Mouse (Mus musculus) embryonic fibroblast, embryonic 13.5 days (primary cell): Measurements from ENCODE around the gene Agbl4. TPM values are rescaled to one million over a fixed set of nuclear protein-coding genes. Genes with fewer than 3 reads are reported as not detected.

Source experiments
- H3K27ac ChIP-seq: 2 replicates; pipeline ENCODE4 v1.5.1; 2012; ENCODE audit warnings: low read length, control low read depth, inconsistent platforms; ENCODE audit not compliant: insufficient read depth
- H3K4me1 ChIP-seq: 2 replicates; pipeline ENCODE4 v1.6.1; 2011; ENCODE audit warnings: low read length; ENCODE audit not compliant: control insufficient read depth, insufficient read depth
- H3K4me3 ChIP-seq: 2 replicates; pipeline ENCODE4 v1.5.1; 2011; ENCODE audit warnings: mild to moderate bottlenecking, control low read depth, low read length; ENCODE audit not compliant: insufficient read depth
- CTCF ChIP-seq: IDR thresholded peaks from 2 replicates; pipeline ENCODE4 v1.5.1; 2011; ENCODE audit warnings: mild to moderate bottlenecking, control low read depth, low read length, moderate library complexity, borderline replicate concordance; ENCODE audit not compliant: insufficient read depth
- POLR2A ChIP-seq: IDR thresholded peaks from 2 replicates; pipeline ENCODE4 v1.6.1; 2011; ENCODE audit warnings: low read depth, mild to moderate bottlenecking, control low read depth, low read length, moderate library complexity
- polyA plus RNA-seq: library from polyadenylated mRNA; stranded (reverse); fragments of >200 nt; gene quantifications from 2 replicates; pipeline ENCODE4 v1.2.4, GENCODE M21; 2011; ENCODE audit warnings: low read depth; ENCODE audit not compliant: missing spikeins, insufficient read length

The Agbl4 gene
- polyA plus RNA-seq, 1 experiment: not detected

DNA sequence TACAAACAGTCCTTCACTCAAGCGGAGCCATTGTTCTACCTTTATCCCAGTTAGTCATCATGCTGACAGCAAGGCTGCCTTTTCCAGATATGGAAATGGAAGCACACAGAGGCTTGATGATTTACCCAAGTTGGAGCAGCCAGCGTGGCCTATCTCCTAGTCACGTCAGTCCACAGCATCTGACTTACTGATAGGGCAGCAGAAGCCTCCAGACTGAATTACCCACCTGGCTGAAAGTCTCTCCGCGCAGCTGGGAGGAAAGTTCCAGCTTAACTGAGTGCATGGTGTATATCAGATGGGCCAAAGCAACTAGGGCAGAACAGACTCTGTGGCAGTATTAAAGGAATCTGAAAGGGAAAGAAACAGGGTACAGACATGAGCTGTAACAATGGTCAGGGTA is 1086.0 kb downstream of the Agbl4 start:
- Histone ChIP-seq H3K4me1 (peaks cover 2% of the 10 kb centered on the region; the same call in 1 of the 2 replicates), H3K4me3 (no peak overlapping the region), H3K27ac (no peak overlapping the region)
- TF ChIP-seq CTCF: no peak
- no peak for TF ChIP-seq POLR2A

DNA sequence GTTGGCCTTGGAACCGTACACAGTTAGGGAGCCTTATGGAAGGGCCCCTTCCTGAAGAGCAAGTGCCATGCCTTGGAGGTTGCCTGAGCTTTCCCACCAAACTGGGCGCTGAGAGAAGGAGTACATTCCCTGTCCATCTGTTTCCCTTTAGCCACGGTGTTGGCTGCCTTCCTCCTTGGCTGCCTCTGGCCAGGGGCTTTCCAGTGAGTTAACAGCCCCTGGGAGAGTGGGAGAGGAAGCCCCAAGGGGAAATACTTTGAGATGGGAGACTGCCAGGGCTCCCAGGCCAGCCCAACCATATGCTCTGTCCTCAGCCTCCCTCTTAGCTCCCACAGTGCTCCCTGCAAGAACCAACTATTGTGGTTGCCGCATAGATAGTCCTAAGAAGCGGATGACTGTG is 1087.7 kb downstream of the Agbl4 start:
- TF ChIP-seq CTCF: no peak
- TF ChIP-seq POLR2A: no peak
- Histone ChIP-seq H3K4me3 (no peak overlapping the region), H3K27ac (peak overlapping the region; percentile 3; the same call in 1 of the 2 replicates), H3K4me1 (peaks cover 2% of the 10 kb centered on the region; the same call in 1 of the 2 replicates)

DNA sequence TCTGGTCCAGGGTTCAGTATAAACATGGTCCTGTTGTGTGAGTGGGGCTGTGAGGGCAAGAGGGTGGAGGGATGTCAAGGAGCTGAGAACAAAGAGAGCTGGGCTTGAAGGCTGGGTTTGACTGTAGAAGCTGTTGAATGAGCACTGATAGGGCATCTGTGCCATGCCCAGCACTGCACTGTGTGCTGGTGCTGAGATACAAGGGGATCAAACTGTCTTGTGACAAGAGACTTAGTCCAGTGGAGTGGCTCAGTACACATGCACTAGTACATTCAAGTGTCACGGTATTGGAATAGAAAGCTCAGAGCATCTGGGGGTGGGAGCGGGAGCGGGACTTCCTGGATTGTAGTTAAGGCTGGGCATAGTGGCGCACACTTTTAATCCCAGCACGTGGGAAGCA is 1088.7 kb downstream of the Agbl4 start:
- TF ChIP-seq POLR2A (no peak), CTCF (no peak)
- Histone ChIP-seq H3K27ac (no peak overlapping the region), H3K4me1 (peaks cover 2% of the 10 kb centered on the region; the same call in 1 of the 2 replicates)

DNA sequence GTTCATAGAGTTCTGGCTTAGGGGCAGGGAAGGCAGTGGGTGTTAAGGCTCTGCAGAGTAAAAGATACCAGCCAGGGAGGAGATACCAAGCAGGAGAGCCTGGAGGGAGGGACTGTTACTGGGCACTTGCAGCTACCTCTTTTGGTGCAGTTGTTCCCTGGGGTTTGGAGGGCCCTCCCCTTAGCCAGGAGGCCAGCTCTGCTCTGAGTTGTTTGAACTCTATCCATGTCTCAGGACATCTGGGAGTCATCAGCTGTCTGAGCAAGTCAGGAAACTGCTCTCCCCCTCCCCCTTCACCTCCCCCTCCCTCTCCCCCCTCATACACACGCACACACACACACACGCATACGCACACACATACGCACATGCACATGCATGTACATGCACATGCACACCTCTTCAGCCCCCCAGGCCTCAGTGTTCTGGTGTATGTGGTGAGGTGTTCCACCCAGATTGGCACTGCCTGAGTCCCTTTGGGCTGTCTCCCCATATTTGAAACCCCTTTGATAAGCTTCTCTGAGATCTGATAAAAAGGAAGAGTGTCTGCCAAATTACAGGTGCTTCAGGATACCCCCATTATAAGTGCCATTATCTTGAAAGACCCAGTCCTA is 1089.9 kb downstream of the Agbl4 start:
- peaks cover 2% of the 10 kb centered on the region; the same call in 1 of the 2 replicates for H3K4me1 ChIP-seq
- TF ChIP-seq CTCF (no peak), POLR2A (no peak)

More for the DNA sequence above, 1088.7 kb downstream of the Agbl4 start:
- H3K4me3 ChIP-seq: no peak overlapping the region

DNA sequence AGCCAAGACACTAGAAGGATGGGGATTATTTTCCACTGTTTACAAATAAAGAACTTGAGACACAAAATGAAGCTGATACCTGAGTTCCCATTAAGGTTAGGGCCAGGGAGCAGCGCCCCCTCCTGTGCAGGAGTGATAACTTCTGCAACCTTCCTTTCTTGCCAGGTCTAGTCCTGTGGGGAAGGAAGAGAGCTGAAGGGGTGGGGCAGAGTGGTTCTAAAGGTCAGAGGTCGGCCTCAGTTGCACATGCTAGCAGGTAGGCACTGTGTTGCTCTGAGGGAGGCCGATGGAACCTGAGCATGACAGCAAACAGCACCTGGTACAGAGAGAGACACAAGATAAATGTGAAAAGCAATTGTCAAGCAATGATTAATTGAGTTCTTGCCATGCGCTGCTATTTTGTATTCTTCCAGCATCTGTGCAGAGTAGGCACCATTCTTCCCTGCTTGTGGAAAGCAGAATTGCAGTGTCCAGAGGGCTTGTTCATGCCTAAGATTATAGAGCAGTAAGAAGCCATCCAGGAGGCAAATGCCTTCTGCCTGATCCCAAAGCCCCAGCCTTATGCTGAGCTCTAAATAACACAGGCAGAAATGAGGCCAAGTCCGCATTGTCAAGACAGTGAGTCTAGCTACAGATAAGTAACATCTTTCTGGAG is 1096.4 kb downstream of the Agbl4 start:
- Histone ChIP-seq H3K4me1 (no peaks in the 10 kb centered on the region), H3K27ac (no peak overlapping the region), H3K4me3 (no peak overlapping the region)
- TF ChIP-seq POLR2A (no peak), CTCF (no peak)

More for the DNA sequence above, 1089.9 kb downstream of the Agbl4 start:
- Histone ChIP-seq H3K27ac (no peak overlapping the region), H3K4me3 (no peak overlapping the region)

DNA sequence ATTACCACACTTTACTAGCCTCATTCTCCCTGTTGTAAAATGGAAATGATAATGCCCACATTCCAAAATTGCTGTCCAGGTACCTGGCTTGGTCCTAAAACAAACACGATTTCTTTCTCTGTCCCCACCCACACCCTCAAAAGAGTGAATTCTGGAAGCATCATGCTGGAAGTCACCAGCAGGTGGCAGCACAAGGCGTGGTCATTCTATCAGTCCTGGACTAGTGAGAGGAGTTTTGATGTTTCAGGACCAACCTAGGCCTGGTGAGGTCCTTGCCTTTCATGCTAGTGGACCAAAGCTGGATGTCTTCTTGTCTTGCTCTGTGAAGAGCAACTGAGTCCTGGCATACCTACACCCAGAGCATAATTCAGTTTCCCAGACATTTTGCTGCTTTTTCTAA is 1098.5 kb downstream of the Agbl4 start:
- Histone ChIP-seq H3K4me1 (no peaks in the 10 kb centered on the region), H3K4me3 (no peak overlapping the region), H3K27ac (no peak overlapping the region)
- TF ChIP-seq POLR2A (no peak), CTCF (peak; percentile 74; the same call in 1 of the 2 replicates)

DNA sequence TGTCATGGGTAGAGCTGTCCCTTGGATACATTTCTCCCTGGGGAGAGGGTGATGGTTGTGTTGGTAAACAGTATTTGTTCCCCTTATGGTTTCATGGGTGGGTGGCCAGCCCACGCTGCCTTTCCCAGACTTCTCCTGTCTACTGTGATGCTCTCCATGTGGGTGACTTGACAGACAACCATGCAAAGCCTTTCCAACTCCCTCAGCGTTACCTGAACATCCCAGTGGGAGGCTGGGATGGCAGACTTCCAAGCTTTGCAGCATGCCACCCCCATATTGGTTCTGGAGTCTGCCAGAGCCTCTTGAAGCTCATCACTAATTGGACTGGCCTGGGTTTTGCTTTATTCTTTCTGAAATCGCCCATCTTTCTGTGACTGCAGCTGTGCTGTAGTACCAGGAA is 1101.3 kb downstream of the Agbl4 start:
- TF ChIP-seq POLR2A (no peak), CTCF (no peak)
- H3K27ac ChIP-seq: no peak overlapping the region
- H3K4me3 ChIP-seq: no peak overlapping the region
- H3K4me1 ChIP-seq: no peaks in the 10 kb centered on the region

DNA sequence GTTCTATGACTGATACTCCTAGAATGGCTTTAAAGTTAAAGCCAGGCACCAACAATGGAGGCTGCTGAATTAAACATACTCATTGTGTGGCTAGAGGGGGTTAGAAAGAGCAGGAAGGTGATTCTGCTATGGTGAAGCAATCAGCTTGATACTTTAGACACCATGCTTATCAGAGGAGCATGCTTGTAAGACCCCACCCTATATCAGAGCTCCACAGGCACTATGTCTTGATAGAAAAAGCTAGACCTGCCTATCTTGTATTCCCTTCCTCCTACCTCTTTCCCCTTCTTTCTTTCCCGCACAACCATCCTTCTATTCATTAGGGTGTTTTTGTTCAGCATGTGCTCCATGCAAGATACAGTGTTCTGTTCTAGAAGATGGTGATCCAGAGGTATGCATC is 1104.0 kb downstream of the Agbl4 start:
- no peak for TF ChIP-seq POLR2A
- TF ChIP-seq CTCF: no peak
- Histone ChIP-seq H3K4me1 (no peaks in the 10 kb centered on the region), H3K4me3 (no peak overlapping the region), H3K27ac (no peak overlapping the region)

DNA sequence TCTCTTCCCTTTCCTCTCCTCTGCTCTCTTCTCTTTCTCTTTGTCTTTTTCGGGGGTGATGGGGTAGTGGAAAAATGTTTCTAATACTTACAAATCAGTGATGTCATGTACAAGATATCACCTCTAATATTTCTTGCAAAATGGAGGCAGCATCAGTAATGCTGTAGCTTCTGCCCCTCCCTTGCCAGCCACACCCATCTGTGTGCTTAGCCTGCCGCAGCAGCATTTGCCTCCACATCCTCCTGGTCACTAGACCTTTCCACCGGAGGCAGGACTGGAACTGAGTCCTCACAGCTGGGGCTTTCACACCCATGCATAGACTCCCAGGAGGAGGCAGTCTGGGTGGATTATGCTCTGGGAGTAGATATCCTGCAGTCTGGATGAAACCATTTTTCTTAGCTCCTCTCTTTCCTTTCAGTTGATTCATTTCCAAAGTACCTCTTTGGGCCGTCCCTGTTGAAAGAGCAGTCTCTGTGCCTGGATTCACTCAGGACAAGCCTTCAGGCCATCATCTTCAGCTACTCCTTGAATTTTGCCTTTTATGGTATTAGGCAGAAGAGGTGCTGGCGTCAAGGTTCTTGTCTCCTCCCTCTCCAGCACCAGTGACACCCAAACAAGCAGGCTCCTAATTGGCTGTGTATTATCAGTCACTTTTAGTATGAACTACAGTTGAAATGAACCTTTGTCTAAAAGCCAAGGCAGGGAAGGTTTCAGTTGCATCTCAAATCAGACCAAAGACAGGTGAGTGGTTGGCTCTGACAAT is 1105.7 kb downstream of the Agbl4 start:
- TF ChIP-seq CTCF (no peak), POLR2A (no peak)
- no peak overlapping the region for H3K27ac ChIP-seq
- no peaks in the 10 kb centered on the region for H3K4me1 ChIP-seq
- no peak overlapping the region for H3K4me3 ChIP-seq

DNA sequence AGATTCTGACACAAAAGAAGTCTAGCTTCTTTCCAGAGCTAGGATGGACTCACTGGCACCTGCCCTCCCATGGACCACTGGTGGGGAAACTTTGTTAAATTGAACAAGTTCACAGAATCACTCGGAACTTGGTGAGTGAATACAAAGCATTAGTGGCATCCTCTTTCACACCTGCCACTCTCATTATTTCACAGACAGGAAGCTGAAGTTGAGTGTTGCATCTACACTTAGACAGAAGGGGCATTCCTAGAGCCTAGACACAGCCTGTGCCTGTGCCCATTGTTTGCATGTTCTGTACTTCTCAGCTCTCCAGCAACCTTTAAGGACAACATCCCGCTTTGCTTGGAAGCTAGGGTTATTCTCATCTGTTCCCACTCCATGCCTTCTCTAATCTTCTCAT is 1107.5 kb downstream of the Agbl4 start:
- no peaks in the 10 kb centered on the region for H3K4me1 ChIP-seq
- no peak for TF ChIP-seq CTCF
- TF ChIP-seq POLR2A: no peak

More for the DNA sequence above, 1107.5 kb downstream of the Agbl4 start:
- Histone ChIP-seq H3K4me3 (no peak overlapping the region), H3K27ac (no peak overlapping the region)
